Mouse (Mus musculus): ENCODE measurements around the gene Il16. TPM values are rescaled to one million over a fixed set of nuclear protein-coding genes. Genes with fewer than 3 reads are reported as not detected.

Il16 gene
- polyA plus RNA-seq, 1 experiment from 2014 or later = 2.6 TPM

DNA sequence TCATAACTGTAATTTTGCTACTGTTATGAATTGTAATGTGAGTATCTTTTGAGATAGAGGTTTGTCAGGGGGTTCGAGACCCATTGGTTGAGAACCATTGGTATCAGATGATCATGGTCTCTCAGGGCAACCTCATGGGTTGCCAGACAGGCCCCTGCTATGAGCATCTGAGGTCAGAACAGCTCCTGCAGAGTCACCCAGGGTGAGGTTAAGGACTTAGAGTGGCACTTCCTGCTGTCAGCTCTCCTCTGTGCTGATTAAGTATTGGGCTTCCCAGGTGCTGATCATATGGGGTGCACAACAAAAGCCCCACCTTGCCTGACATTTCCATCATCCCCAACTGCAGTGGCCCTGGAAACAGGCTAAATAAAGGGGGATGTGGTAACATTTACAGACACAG lies 2.9 kb upstream of the Il16 start:
- ATAC-seq (ENCODE audit: extremely low read depth, insufficient number of reproducible peaks, low FRiP score, low TSS enrichment) = no peak
- 79% methylated on average over 1 of the region's 1 CpGs for WGBS
- no peaks in the 10 kb centered on the region for H3K9me3 ChIP-seq
- no peak overlapping the region for H3K27ac ChIP-seq (replicated peaks)
- no peaks in the 10 kb centered on the region for H3K27me3 ChIP-seq (replicated peaks)
- no peak overlapping the region for H3K4me2 ChIP-seq
- H3K4me3 ChIP-seq = no peak overlapping the region
- no peaks in the 10 kb centered on the region for H3K36me3 ChIP-seq
- peaks cover 26% of the 10 kb centered on the region for H3K4me1 ChIP-seq
- H3K9ac ChIP-seq = no peak overlapping the region

DNA sequence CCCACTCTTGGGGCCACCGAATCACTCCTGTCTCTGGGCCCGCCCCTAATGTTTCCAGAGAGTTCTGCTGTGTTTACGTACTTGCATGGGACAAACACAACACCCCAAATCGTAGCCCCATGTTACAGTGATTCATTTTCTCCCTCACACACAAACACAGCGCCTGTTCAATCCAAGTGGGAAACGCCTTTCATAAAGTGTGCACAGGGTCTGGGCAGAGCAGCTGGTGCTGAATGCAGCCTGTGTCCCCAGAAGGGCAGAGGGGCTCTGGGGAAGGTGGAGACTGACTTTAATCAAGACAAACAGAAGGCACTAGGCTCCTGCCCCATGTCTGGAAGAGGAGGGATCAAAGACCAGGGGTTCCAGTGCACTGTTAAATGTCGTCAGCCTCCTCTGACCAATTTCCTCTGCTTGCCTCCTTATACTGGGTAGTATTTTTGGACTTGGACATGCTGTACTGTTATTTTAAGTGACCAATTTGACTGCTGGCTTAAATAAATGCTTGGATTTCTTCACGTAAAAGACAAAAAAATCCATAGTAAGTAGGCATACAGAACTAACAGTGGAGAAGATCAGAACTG lies 671 bp upstream of the Il16 start:
- peaks cover 26% of the 10 kb centered on the region for H3K4me1 ChIP-seq
- no peaks in the 10 kb centered on the region for H3K36me3 ChIP-seq
- WGBS = 48% methylated on average over 8 of the region's 8 CpGs
- peak overlapping the region; percentile 63 for H3K27ac ChIP-seq (replicated peaks)
- peak overlapping the region; percentile 68 for H3K4me2 ChIP-seq
- ATAC-seq (ENCODE audit: extremely low read depth, insufficient number of reproducible peaks, low FRiP score, low TSS enrichment) = no peak
- peak overlapping the region; percentile 38 for H3K4me3 ChIP-seq
- H3K9ac ChIP-seq = peak overlapping the region; percentile 67
- no peaks in the 10 kb centered on the region for H3K9me3 ChIP-seq
- no peaks in the 10 kb centered on the region for H3K27me3 ChIP-seq (replicated peaks)

DNA sequence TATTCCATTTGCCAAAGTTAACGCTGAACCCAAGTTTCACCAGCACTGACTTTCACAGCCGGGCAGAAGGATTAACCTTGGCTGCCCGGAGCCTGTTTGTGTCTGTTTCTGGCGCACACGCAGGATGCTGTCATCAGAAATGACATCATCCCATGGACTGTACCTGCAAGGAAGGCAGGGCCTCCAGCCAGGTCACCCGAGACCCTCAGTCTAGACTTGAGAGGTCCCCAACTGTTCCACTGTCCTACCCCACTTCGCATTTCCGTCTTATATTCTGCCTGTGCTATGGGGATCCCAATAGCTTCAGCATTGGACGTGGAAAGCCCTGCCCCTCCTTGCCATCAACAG lies 487 bp downstream of the Il16 start:
- peaks cover 31% of the 10 kb centered on the region for H3K4me1 ChIP-seq
- H3K27ac ChIP-seq (replicated peaks) = peak overlapping the region; percentile 63
- 55% methylated on average over 9 of the region's 9 CpGs for WGBS
- ATAC-seq (ENCODE audit: extremely low read depth, insufficient number of reproducible peaks, low FRiP score, low TSS enrichment) = peak; percentile 22; the same call in 1 of the 2 replicates
- peak overlapping the region; percentile 68 for H3K4me2 ChIP-seq
- H3K9me3 ChIP-seq = no peaks in the 10 kb centered on the region
- peak overlapping the region; percentile 38 for H3K4me3 ChIP-seq
- H3K27me3 ChIP-seq (replicated peaks) = no peaks in the 10 kb centered on the region
- no peaks in the 10 kb centered on the region for H3K36me3 ChIP-seq
- H3K9ac ChIP-seq = peak overlapping the region; percentile 67

DNA sequence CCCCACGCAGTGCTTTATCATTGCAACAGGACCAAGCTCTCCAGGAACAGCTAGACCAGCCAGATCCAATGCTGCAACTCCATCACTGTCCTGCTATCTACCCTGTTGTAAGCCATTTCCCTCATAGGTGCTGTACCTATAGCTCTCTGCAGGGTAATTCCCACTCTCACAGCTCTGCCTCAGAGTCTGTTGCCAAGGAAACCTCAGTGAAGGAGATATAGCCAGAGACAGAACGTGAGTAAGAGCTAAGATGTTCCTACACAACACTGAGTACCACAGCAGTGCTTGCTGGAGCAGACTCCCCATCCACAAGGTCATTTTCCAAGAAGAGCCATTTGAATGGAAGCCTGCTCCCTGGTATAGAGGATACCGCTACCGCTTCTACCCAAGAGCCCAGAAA lies 1.3 kb downstream of the Il16 start:
- Histone ChIP-seq H3K36me3 (no peaks in the 10 kb centered on the region), H3K9me3 (no peaks in the 10 kb centered on the region), H3K4me1 (peaks cover 39% of the 10 kb centered on the region), H3K27me3 (replicated peaks) (no peaks in the 10 kb centered on the region), H3K4me2 (peak overlapping the region; percentile 68), H3K27ac (replicated peaks) (peak overlapping the region; percentile 63; the same call in 1 of the 2 replicates), H3K9ac (no peak overlapping the region), H3K4me3 (no peak overlapping the region)
- no peak for ATAC-seq (ENCODE audit: extremely low read depth, insufficient number of reproducible peaks, low FRiP score, low TSS enrichment)
- WGBS = 74% methylated on average over 4 of the region's 4 CpGs

DNA sequence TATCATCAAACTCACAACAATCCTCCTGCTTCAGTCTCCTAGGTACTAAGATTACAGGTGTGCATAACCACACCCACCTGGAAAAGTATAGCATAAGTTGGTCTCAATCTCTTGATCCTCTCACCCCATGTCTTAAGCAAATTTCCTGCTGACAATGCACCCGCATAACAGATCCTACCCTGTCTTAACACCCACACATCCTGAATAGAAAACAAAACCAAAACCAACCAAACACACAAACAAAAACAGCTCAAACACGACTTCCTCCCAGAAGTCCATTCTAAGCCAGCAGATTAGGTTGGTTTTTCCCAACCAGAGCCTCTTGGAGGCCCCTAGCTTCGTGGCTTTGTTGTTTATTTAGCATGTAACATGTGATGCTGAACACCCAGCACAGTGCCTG lies 2.8 kb downstream of the Il16 start:
- Histone ChIP-seq H3K4me3 (no peak overlapping the region), H3K36me3 (no peaks in the 10 kb centered on the region), H3K9ac (no peak overlapping the region), H3K27me3 (replicated peaks) (no peaks in the 10 kb centered on the region), H3K4me1 (peaks cover 50% of the 10 kb centered on the region), H3K9me3 (no peaks in the 10 kb centered on the region), H3K4me2 (no peak overlapping the region), H3K27ac (replicated peaks) (no peak overlapping the region)
- no peak for ATAC-seq (ENCODE audit: extremely low read depth, insufficient number of reproducible peaks, low FRiP score, low TSS enrichment)
- 57% methylated on average over 3 of the region's 3 CpGs for WGBS

DNA sequence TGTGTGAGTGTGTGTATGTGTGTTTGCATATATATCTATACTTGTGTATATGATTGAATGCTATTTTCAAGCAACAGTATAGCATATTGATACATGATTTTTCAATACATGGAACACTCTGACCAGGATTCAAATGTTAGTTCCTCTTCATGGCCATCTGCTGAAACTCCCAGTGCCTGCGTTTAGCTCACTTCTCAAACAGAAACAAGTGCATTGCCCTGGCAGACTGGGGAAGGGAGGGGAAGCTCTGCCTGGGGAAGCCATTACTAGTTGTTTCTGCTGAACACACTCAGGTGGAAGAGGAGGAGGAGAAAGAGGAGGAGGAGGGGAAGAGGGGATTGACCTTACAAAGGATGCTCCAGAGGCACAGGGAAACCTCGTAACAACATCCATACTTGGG lies 3.5 kb downstream of the Il16 start:
- Histone ChIP-seq H3K27me3 (replicated peaks) (no peaks in the 10 kb centered on the region), H3K9me3 (no peaks in the 10 kb centered on the region), H3K27ac (replicated peaks) (no peak overlapping the region), H3K4me2 (no peak overlapping the region), H3K4me3 (no peak overlapping the region), H3K4me1 (peaks cover 50% of the 10 kb centered on the region), H3K36me3 (no peaks in the 10 kb centered on the region), H3K9ac (no peak overlapping the region)
- WGBS = 74% methylated on average over 2 of the region's 2 CpGs
- no peak for ATAC-seq (ENCODE audit: extremely low read depth, insufficient number of reproducible peaks, low FRiP score, low TSS enrichment)

DNA sequence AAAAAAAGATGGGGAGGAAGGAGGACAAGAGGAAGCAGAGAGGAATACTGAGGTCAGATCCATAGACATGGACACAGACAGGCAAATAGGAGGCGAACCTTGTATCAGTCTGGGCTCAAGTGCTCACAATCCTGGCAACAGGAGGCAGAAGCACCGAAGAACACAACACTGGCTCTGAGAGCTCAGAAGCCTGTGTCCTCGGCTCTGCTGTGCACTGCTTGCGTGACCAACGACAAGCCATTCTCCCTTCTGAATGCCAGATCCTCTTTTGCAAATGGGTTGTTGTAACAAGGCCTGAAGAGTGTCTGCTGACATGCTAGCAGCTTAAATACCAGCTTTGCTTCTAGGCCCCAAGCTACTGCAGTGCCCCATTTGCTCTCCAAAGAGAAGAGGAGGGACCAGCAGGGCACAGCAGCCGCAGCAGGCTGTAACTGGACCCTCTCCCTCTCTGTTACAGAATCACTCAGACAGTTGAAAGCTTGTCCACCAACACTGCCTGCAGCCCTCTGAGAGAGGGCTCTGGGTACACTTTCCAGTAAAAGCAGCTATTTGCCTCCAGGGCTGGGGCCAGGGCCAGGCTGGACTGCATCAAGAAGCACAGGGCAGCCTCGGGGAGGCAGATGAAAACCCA lies 5.7 kb downstream of the Il16 start:
- no peak overlapping the region for H3K4me3 ChIP-seq
- H3K4me1 ChIP-seq = peaks cover 33% of the 10 kb centered on the region
- 26% methylated on average over 7 of the region's 7 CpGs for WGBS
- peak overlapping the region; percentile 57 for H3K27ac ChIP-seq (replicated peaks)
- no peaks in the 10 kb centered on the region for H3K9me3 ChIP-seq
- no peak overlapping the region for H3K4me2 ChIP-seq
- no peak for ATAC-seq (ENCODE audit: extremely low read depth, insufficient number of reproducible peaks, low FRiP score, low TSS enrichment)
- H3K9ac ChIP-seq = peak overlapping the region; percentile 20; the same call in 1 of the 2 replicates
- H3K36me3 ChIP-seq = no peaks in the 10 kb centered on the region
- H3K27me3 ChIP-seq (replicated peaks) = no peaks in the 10 kb centered on the region

DNA sequence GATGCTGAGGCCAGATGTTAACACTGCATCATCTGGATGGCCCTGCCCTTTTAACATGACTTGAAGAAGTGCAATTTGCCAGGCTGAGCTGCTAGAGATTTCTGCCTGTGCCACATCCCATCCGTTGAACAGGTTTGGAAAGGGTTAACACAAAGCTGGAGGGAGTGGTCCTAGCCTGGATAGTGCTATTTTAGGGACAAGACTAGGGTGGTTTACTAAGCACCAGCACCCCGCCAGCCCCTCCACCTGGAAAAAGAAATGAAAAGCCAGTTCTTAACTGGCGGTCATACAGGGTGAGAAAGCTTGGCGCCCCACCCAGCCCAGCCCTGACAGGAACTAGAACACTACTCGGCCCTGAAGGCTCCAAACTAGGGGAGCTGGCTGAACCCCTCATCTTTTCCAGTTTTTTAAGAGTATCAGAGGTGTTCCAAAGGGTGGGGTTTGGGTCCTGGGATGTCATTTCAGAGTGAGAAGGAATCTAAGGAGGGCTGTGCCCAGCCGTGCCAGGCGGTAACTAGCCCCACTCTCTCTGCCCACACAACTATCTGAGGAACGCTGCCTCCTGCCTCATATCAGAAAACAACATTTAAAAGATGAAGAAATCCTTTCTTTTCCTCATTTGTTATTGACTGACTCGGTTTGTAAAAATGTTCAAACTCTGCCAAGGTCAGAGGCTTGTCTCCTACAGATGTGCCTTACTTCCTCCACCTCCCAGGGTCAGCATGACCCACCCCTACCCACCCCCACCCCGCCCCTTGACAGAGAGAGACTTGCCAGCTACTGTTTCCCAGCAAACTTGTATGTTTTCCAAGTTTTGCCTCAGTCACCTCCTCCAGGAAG lies 6.7 kb downstream of the Il16 start:
- Histone ChIP-seq H3K9me3 (no peaks in the 10 kb centered on the region), H3K27me3 (replicated peaks) (no peaks in the 10 kb centered on the region), H3K4me1 (peaks cover 24% of the 10 kb centered on the region), H3K36me3 (no peaks in the 10 kb centered on the region), H3K4me3 (no peak overlapping the region), H3K27ac (replicated peaks) (peak overlapping the region; percentile 57), H3K9ac (no peak overlapping the region), H3K4me2 (no peak overlapping the region)
- no peak for ATAC-seq (ENCODE audit: extremely low read depth, insufficient number of reproducible peaks, low FRiP score, low TSS enrichment)
- WGBS = 46% methylated on average over 10 of the region's 10 CpGs

DNA sequence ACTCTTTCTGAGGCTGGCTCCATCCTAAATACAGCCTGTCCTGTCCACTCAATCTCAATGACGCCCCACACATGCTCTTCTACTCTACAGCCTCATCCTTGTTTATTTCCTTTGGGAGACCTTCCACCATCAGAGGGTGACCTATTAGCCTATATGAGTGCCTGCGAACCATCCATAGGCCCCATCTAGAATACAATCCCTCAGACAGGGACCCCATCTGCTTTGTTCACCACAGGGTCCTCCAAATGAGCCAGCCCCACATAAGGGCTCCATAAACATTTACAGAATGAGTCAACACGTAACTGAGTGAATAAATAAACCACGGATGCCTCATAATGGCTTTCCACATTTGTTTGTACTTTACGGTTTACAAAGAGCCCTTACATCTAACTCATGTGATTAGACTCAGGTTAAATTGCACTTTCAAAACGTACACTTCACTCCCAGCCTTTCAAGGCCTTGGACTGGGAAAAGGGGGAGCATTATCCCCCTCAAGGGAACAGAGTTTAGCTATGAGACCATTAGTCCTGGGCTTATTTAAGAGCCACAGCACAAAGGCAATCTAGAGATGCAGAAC lies 7.5 kb downstream of the Il16 start:
- Histone ChIP-seq H3K27ac (replicated peaks) (peak overlapping the region; percentile 50), H3K4me2 (no peak overlapping the region), H3K9ac (no peak overlapping the region), H3K9me3 (no peaks in the 10 kb centered on the region), H3K4me1 (peaks cover 24% of the 10 kb centered on the region), H3K36me3 (no peaks in the 10 kb centered on the region), H3K4me3 (no peak overlapping the region), H3K27me3 (replicated peaks) (no peaks in the 10 kb centered on the region)
- 67% methylated on average over 6 of the region's 6 CpGs for WGBS
- no peak for ATAC-seq (ENCODE audit: extremely low read depth, insufficient number of reproducible peaks, low FRiP score, low TSS enrichment)

DNA sequence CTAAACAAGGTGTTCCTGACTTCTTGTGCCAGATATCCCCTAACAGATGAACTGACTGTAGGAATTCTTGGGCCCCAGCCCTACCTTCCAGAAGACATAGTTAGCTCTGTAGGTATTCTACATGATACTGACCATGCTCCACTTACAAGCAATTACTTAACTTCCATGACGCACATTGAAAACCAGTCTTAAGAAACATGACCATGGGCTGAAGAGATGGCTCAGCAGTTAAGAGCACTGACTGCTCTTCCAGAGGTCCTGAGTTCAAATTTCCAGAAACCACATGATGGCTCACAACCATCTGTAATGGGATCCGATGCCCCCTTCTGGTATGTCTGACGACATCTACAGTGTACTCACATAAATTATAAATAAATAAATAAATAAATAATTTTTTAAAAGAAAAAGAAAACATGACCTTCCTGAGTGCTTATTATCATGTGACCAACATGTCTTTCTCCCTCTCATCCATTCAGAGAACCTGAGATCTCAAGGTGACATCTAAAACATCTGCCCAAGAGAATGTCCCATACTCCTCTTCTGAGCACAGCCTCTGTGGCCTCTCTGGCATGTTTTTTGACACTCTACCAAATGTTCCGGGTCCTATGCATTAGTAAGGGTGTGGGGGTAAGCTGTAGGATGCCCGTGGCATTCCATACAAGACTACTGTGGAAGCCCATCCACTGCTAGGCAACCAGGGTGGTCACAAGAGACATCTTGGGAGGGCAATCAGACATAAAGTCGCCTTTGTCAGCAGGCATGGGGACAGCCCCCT lies 9.0 kb downstream of the Il16 start:
- Histone ChIP-seq H3K27me3 (replicated peaks) (no peaks in the 10 kb centered on the region), H3K4me1 (peaks cover 24% of the 10 kb centered on the region), H3K4me2 (no peak overlapping the region), H3K9me3 (no peaks in the 10 kb centered on the region), H3K36me3 (no peaks in the 10 kb centered on the region), H3K4me3 (no peak overlapping the region), H3K27ac (replicated peaks) (no peak overlapping the region), H3K9ac (no peak overlapping the region)
- ATAC-seq (ENCODE audit: extremely low read depth, insufficient number of reproducible peaks, low FRiP score, low TSS enrichment) = no peak
- 76% methylated on average over 6 of the region's 6 CpGs for WGBS

Data from heart, embryonic 13.5 days (tissue).